Mouse (Mus musculus): ENCODE measurements at regions not wholly inside any gene's neighbourhood (a gene's known extent, or its start where the extent isn't known, plus 50 kb on each side); places are given as distances from the start of the nearest gene placed in this dataset.
"Not testable (repeated sequence)": the region's sequence is repeated elsewhere in the genome, so short reads cannot be mapped to it uniquely, and the experiment has no call there.

GRCm38 (mm10) chr16:9016040-9016761 lies 186.3 kb downstream of the 1810013L24Rik start:
- no peak for DNase-seq (ENCODE audit: low spot score in 2 of 2)

GRCm38 (mm10) chr16:9016762-9017086 lies 186.8 kb downstream of the 1810013L24Rik start:
- DNase-seq (ENCODE audit: low spot score in 2 of 2) = no peak

- peak in 1 of 2 experiments; percentile 28 for DNase-seq (ENCODE audit: low spot score in 2 of 2)
These were observed 200.8 kb downstream of the 1810013L24Rik start for GRCm38 (mm10) chr16:9030717-9031116.

GRCm38 (mm10) chr16:9043271-9043670 lies 213.4 kb downstream of the 1810013L24Rik start:
- no peak for DNase-seq (ENCODE audit: low spot score in 2 of 2)

- no peak for DNase-seq (ENCODE audit: low spot score in 2 of 2)
These were observed 217.0 kb downstream of the 1810013L24Rik start for GRCm38 (mm10) chr16:9046864-9047263.

GRCm38 (mm10) chr16:9054415-9054814 lies 224.5 kb downstream of the 1810013L24Rik start:
- DNase-seq (ENCODE audit: low spot score in 2 of 2) = no peak

GRCm38 (mm10) chr16:9056430-9056829 lies 226.5 kb downstream of the 1810013L24Rik start:
- no peak for DNase-seq (ENCODE audit: low spot score in 2 of 2)

- peak in 1 of 2 experiments; percentile 11 for DNase-seq (ENCODE audit: low spot score in 2 of 2)
These were observed 241.6 kb downstream of the 1810013L24Rik start for GRCm38 (mm10) chr16:9071526-9071925.

GRCm38 (mm10) chr16:9071956-9072355 lies 242.1 kb downstream of the 1810013L24Rik start:
- DNase-seq (ENCODE audit: low spot score in 2 of 2) = not testable (repeated sequence)

- no peak for DNase-seq (ENCODE audit: low spot score in 2 of 2)
These were observed 244.4 kb downstream of the 1810013L24Rik start for GRCm38 (mm10) chr16:9074295-9074694.

- no peak for DNase-seq (ENCODE audit: low spot score in 2 of 2)
These were observed 247.6 kb downstream of the 1810013L24Rik start for GRCm38 (mm10) chr16:9077451-9077850.

GRCm38 (mm10) chr16:9078405-9078942 lies 248.6 kb downstream of the 1810013L24Rik start:
- DNase-seq (ENCODE audit: low spot score in 2 of 2) = no peak

- DNase-seq (ENCODE audit: low spot score in 2 of 2) = peak; percentile 58 to 67
These were observed 253.1 kb downstream of the 1810013L24Rik start for GRCm38 (mm10) chr16:9083040-9083439.

- DNase-seq (ENCODE audit: low spot score in 2 of 2) = no peak
These were observed 253.8 kb downstream of the 1810013L24Rik start for GRCm38 (mm10) chr16:9083740-9084139.

GRCm38 (mm10) chr16:9084581-9084980 lies 254.7 kb downstream of the 1810013L24Rik start:
- DNase-seq (ENCODE audit: low spot score in 2 of 2) = no peak

- peak in 1 of 2 experiments; percentile 22 for DNase-seq (ENCODE audit: low spot score in 2 of 2)
These were observed 255.2 kb downstream of the 1810013L24Rik start for GRCm38 (mm10) chr16:9085133-9085532.

GRCm38 (mm10) chr16:9085977-9086376 lies 256.1 kb downstream of the 1810013L24Rik start:
- DNase-seq (ENCODE audit: low spot score in 2 of 2) = no peak

- no peak for DNase-seq (ENCODE audit: low spot score in 2 of 2)
These were observed 261.9 kb downstream of the 1810013L24Rik start for GRCm38 (mm10) chr16:9091790-9092189.

GRCm38 (mm10) chr16:9092191-9092848 lies 262.4 kb downstream of the 1810013L24Rik start:
- no peak for DNase-seq (ENCODE audit: low spot score in 2 of 2)

GRCm38 (mm10) chr16:9093593-9093992 lies 263.7 kb downstream of the 1810013L24Rik start:
- no peak for DNase-seq (ENCODE audit: low spot score in 2 of 2)

GRCm38 (mm10) chr16:9094201-9094600 lies 264.3 kb downstream of the 1810013L24Rik start:
- DNase-seq (ENCODE audit: low spot score in 2 of 2) = no peak

- DNase-seq (ENCODE audit: low spot score in 2 of 2) = no peak
These were observed 276.3 kb downstream of the 1810013L24Rik start for GRCm38 (mm10) chr16:9106211-9106610.

- not testable (repeated sequence) for DNase-seq (ENCODE audit: low spot score in 2 of 2)
These were observed 276.8 kb downstream of the 1810013L24Rik start for GRCm38 (mm10) chr16:9106676-9107075.

All from layer of hippocampus, adult 8-10 months (tissue).